Mouse (Mus musculus): ENCODE measurements around the gene Tbl3.

DNA sequence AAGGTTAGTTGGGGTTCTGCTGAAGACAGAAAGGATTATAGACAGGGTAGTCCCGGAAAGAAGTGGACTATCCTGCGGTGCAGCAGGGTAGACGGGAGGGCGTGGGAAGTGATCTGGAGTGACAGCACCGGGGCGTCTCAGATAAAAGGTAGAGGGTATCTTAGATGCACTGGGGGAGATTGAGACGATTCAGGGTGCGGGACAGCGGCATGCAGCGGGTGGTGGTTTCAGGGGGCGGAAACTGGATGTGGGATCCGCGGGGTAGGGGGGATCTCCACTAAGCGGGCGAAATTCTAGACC is 16.4 kb upstream of the Tbl3 start:
- TF ChIP-seq CTCF (conservative IDR thresholded peaks at IDR 0.05; ENCODE audit: low read length): no peak
- TF ChIP-seq NANOG (IDR thresholded peaks at IDR 0.05; ENCODE audit: borderline replicate concordance, low read length): no peak
- TF ChIP-seq POU5F1 (IDR thresholded peaks at IDR 0.05; ENCODE audit: borderline replicate concordance, low read length): no peak
